Mouse (Mus musculus): ENCODE results near the gene Gm12253.

The Gm12253 gene

DNA sequence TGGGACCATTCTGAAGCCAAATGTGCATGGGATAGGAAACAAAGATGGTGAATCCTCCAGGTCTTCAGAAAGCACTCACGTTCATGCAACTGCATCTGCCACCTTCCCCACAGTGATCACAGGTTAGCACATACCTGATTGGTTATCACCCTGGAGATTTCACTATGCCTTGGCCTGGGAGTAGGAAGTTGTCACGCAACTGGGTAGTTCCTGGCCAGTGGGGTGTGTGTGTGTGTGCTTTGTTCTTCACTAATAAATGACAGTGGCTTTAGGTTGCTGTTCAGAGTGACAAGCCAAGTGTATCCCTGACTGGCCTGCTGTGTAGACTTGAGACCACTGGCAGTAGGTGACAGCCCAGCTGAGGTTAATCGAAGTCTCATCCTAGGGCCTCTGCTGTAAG lies at the start of gene Gm12253:
TSS of gene Gm12253 (plus strand) at position 301 of the 400 bp plus-strand sequence.
- Histone ChIP-seq H3K36me3 (ENCODE audit: control insufficient read depth, insufficient read depth, low read length, poor library complexity, severe bottlenecking) (no peaks in the 10 kb centered on the region), H3K27me3 (ENCODE audit: control insufficient read depth, insufficient read depth, low read length, poor library complexity, severe bottlenecking) (no peaks in the 10 kb centered on the region)
- no peak for DNase-seq (ENCODE audit: low read depth, low spot score)

DNA sequence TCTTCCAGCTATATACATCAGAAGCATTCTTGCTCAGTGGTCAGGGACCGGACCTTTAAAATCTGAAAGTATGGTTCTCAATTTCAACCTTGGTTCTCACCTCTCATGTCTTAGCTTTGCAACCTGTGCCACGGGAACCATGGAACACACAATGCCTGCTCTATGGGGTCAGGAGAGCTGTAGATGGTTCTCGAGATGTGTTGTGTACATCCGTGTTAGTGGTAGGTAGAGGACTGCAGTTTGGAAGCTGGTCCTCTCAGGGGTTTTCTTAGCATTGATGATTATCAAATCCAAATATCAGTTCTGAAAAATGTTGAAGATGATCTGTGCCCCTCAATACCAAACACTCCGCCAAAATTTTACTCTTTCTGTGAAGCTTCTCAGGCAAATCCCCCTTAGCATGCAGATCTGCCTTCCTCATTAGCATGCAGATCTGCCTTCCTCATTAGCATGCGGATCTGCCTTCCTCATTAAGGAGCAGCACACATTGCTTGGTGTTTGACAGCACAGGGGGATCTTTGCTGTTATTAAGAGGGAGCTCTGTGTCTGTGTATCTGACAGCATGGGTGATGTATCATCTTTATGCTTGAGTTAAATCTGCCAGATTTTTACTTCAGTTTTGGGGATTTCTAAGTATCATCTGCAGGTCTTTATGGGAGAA lies 32.2 kb upstream of the Gm12253 start:
- no peak for DNase-seq (ENCODE audit: low read depth, low spot score)
- Histone ChIP-seq H3K36me3 (ENCODE audit: control insufficient read depth, insufficient read depth, low read length, poor library complexity, severe bottlenecking) (no peaks in the 10 kb centered on the region), H3K27me3 (ENCODE audit: control insufficient read depth, insufficient read depth, low read length, poor library complexity, severe bottlenecking) (no peaks in the 10 kb centered on the region)

DNA sequence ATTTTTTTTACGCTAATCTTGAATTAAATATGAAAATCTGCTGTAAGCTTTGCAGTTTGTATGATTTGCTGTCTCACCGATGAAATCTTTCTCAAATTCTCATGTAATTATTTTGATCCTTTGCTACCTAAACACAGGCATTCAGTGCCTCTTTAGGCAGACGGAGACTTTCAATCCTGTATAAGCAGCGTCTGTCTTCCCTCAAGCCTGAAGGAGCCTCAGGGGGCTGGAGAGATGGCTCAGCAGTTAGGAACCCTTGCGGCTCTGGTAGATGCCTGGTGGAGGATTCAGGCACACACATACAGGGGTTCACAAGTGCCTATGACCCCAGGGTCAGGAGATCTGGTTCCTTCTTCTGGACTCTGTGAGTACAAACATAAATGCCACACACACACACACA lies 31.7 kb upstream of the Gm12253 start:
- DNase-seq (ENCODE audit: low read depth, low spot score), result no peak
- Histone ChIP-seq H3K27me3 (ENCODE audit: control insufficient read depth, insufficient read depth, low read length, poor library complexity, severe bottlenecking) (no peaks in the 10 kb centered on the region), H3K36me3 (ENCODE audit: control insufficient read depth, insufficient read depth, low read length, poor library complexity, severe bottlenecking) (no peaks in the 10 kb centered on the region)

DNA sequence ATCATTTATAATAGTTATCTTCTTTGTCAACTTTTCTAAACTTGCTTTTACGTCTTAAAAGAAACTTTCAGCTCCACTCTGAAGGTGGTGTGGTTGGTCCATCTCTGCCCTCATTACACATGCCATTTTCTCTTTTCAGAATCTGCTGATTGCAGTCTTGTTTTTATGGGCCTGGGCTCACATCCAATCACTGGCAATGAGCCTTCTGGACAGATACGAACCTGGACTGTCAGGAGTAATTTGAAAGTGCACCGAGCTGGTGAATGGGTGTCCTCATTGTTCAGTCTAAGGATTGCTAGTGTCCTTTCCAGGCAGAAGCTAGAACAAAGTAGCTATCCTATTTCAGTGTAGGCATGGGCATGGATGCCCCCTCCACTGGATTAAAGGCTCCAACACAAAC lies 24.3 kb upstream of the Gm12253 start:
- DNase-seq (ENCODE audit: low read depth, low spot score), result no peak
- H3K27me3 ChIP-seq (ENCODE audit: control insufficient read depth, insufficient read depth, low read length, poor library complexity, severe bottlenecking), result no peaks in the 10 kb centered on the region
- H3K36me3 ChIP-seq (ENCODE audit: control insufficient read depth, insufficient read depth, low read length, poor library complexity, severe bottlenecking), result no peaks in the 10 kb centered on the region

DNA sequence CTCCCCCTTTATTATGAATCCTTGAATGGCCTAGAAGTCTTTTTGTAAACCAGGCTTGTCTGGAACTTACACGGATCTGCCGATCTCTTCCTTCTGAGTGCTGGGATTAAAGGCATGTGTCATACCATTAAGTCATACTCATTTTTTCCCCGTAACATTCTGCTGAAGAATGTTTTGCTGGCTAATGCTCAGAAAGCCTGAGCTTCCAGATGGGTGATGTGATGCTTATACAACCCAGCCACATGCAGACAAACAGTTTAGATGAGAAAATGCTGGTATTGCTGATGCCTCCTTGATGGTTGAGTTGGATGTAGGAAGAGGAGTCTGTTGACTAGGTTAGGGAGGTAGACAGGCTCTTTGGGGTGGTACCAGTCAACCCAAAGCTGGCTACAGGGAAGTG lies 14.0 kb upstream of the Gm12253 start:
- H3K27me3 ChIP-seq (ENCODE audit: control insufficient read depth, insufficient read depth, low read length, poor library complexity, severe bottlenecking), result no peaks in the 10 kb centered on the region
- no peak for DNase-seq (ENCODE audit: low read depth, low spot score)
- H3K36me3 ChIP-seq (ENCODE audit: control insufficient read depth, insufficient read depth, low read length, poor library complexity, severe bottlenecking), result no peaks in the 10 kb centered on the region

DNA sequence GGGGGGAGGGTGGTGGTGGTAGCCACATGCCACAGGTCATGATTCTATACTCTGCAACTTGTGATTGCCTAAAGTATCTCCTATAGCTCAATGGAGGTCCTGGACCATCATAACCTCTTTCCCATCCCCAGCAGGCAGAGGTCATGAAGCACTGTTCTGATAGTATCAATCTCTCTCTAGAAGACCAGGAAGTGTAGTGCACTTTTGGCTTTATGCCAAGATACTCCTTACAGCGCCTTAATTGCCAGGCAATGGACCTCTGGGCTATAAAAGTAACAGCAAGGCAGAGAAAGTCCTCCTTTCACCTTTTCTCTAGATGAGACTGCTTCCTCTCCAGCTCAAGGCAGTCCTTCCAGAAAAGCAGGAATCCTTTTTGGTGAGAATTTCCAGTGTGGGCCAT lies 11.5 kb upstream of the Gm12253 start, which contains the start of gene 1810065E05Rik:
TSS of gene 1810065E05Rik (plus strand) at position 297 of the 400 bp plus-strand sequence.
- Histone ChIP-seq H3K27me3 (ENCODE audit: control insufficient read depth, insufficient read depth, low read length, poor library complexity, severe bottlenecking) (no peaks in the 10 kb centered on the region), H3K36me3 (ENCODE audit: control insufficient read depth, insufficient read depth, low read length, poor library complexity, severe bottlenecking) (no peaks in the 10 kb centered on the region)
- no peak for DNase-seq (ENCODE audit: low read depth, low spot score)

DNA sequence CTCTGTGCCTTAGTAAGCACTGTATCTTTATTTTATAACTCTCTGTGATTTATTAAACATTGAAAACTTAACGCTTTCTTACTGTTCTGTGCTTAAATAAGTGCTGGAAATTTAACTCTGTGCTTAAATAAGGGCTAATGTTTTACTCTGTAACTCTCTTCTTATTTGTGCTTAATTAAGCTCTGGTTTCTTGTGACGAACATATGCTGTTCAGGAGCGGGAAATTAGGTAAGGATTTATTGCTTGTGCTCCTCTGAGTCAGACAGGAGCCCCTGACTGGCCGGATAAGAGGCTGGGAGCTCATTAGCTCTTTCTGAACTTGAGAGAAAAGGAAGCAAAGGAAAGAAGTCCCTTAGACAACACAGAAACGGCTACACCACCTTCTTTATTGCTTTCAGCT lies 5.5 kb downstream of the Gm12253 start:
- DNase-seq (ENCODE audit: low read depth, low spot score), result no peak
- Histone ChIP-seq H3K27me3 (ENCODE audit: control insufficient read depth, insufficient read depth, low read length, poor library complexity, severe bottlenecking) (no peaks in the 10 kb centered on the region), H3K36me3 (ENCODE audit: control insufficient read depth, insufficient read depth, low read length, poor library complexity, severe bottlenecking) (no peaks in the 10 kb centered on the region)

DNA sequence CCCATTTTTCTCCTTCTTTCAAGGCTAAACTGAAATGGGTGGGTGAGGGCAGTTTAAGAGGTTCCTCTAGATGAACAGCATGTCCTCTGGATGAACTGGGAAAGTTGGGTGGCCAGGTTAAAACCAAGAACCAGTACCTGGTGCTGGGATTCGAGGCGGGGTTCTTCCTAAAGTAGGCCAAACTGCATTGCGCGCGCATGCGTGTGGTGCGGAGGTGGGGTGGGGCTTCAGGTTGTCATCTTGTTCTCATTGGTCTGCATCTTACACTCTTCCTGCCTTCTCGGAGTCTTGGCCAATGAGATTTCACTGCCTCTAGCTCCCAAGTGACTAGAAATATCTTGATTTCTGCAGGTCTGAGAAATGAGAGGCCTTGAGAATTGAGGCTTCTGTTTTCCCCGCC lies 20.4 kb downstream of the Gm12253 start, which contains the start of gene Lypd9:
TSS of gene Lypd9 (minus strand) at position 165 of the 400 bp plus-strand sequence.
- H3K36me3 ChIP-seq (ENCODE audit: control insufficient read depth, insufficient read depth, low read length, poor library complexity, severe bottlenecking), result no peaks in the 10 kb centered on the region
- no peak for DNase-seq (ENCODE audit: low read depth, low spot score)
- H3K27me3 ChIP-seq (ENCODE audit: control insufficient read depth, insufficient read depth, low read length, poor library complexity, severe bottlenecking), result no peaks in the 10 kb centered on the region

DNA sequence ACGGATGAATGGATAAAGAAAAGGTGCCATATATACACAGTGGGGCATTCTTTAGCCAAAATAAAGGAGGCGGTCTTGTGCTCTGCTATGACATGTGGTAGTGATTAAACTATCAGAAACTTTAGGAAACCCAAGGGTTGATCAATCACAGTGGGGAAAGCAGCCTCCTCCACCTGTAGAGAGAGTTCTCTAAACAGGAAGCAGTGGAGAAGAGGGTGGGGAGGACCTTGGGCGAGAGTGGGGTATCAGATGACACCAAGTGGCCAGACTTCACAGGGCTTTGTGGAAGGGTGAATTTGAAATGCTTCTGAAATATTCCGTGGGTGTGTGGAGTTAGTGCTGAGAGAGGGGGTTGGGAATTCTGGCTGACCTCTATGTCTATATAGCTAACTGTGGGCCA lies 21.2 kb downstream of the Gm12253 start:
- no peaks in the 10 kb centered on the region for H3K27me3 ChIP-seq (ENCODE audit: control insufficient read depth, insufficient read depth, low read length, poor library complexity, severe bottlenecking)
- DNase-seq (ENCODE audit: low read depth, low spot score), result no peak

DNA sequence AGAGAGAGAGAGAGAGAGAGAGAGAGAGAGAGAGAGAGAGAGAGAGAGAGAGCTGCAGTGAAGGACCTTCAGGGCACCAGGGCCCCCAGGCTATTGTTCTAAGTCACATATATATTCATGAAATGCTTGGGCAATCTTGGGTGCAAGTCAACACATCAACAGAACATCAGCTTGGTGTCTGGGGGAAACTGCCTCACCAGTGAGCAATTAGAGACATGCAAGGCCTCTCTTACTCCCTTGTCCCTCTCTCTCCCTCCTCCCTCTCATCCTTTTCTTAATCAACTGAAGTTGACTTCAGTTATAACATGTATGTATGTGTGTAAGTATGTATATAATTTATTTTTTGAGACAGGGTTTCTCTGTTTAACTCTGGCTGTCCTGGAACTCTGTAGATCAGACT lies 29.8 kb downstream of the Gm12253 start, which contains the start of gene Olfr30:
TSS of gene Olfr30 (minus strand) at position 101 of the 400 bp plus-strand sequence.
- DNase-seq (ENCODE audit: low read depth, low spot score), result no peak
- no peaks in the 10 kb centered on the region for H3K36me3 ChIP-seq (ENCODE audit: control insufficient read depth, insufficient read depth, low read length, poor library complexity, severe bottlenecking)
- no peaks in the 10 kb centered on the region for H3K27me3 ChIP-seq (ENCODE audit: control insufficient read depth, insufficient read depth, low read length, poor library complexity, severe bottlenecking)

More for the DNA sequence above, 21.2 kb downstream of the Gm12253 start:
- no peaks in the 10 kb centered on the region for H3K36me3 ChIP-seq (ENCODE audit: control insufficient read depth, insufficient read depth, low read length, poor library complexity, severe bottlenecking)
